Mouse (Mus musculus) heart, embryonic 11.5 days (tissue): ENCODE measurements around the gene Ninj1. TPM values are rescaled to one million over a fixed set of nuclear protein-coding genes. Genes with fewer than 3 reads are reported as not detected.
A peak's percentile ranks its signal among the peaks of the same experiment; 100 is the strongest.

Experiments
- ATAC-seq: fragments of 200-750 bp; cut with Nextera tagmentation; replicated peaks from 2 replicates; pipeline ENCODE4 v1.8.0; 2017; ENCODE audit warnings: moderate library complexity; ENCODE audit not compliant: insufficient number of reproducible peaks, low FRiP score, low TSS enrichment
- H3K27ac ChIP-seq: fragments of 300-500 bp; sonication (generic); 2 replicates; pipeline ENCODE4 v1.5.1; 2014; ENCODE audit warnings: mild to moderate bottlenecking, low read depth, low read length
- H3K27me3 ChIP-seq: fragments of 300-500 bp; sonication (generic); 2 replicates; pipeline ENCODE4 v1.6.1; 2014; ENCODE audit warnings: mild to moderate bottlenecking, low read length, mixed read lengths; ENCODE audit not compliant: control insufficient read depth, insufficient read depth
- H3K36me3 ChIP-seq: fragments of 300-500 bp; sonication (generic); 2 replicates; pipeline ENCODE4 v1.6.1; 2014; ENCODE audit warnings: mild to moderate bottlenecking, low read length, moderate library complexity, mixed read lengths; ENCODE audit not compliant: control insufficient read depth, insufficient read depth
- H3K4me1 ChIP-seq: fragments of 300-500 bp; sonication (generic); 2 replicates; pipeline ENCODE4 v1.6.1; 2014; ENCODE audit warnings: low read length; ENCODE audit not compliant: control insufficient read depth, insufficient read depth
- H3K4me2 ChIP-seq: fragments of 300-500 bp; sonication (generic); 2 replicates; pipeline ENCODE4 v1.6.1; 2014; ENCODE audit warnings: mild to moderate bottlenecking, moderate library complexity
- H3K4me3 ChIP-seq: fragments of 300-500 bp; sonication (generic); 2 replicates; pipeline ENCODE4 v1.5.1; 2014; ENCODE audit warnings: low read depth, low read length
- H3K9ac ChIP-seq: fragments of 300-500 bp; sonication (generic); 2 replicates; pipeline ENCODE4 v1.6.1; 2014; ENCODE audit warnings: mild to moderate bottlenecking, low read depth, low read length, moderate library complexity
- H3K9me3 ChIP-seq: fragments of 300-500 bp; sonication (generic); replicated peaks from 2 replicates; pipeline ENCODE4 v1.6.1; 2016; ENCODE audit warnings: low read length; ENCODE audit not compliant: control insufficient read depth
- WGBS: fragments of 180-500 bp; shearing (Covaris S2); extraction: QIAGEN DNeasy Blood & Tissue Kit; methylation state at CpG from one replicate; pipeline ENCODE4 v1.1.7; 2014; ENCODE audit not compliant: insufficient replicate concordance; 5-methylcytosine and 5-hydroxymethylcytosine counted together
- polyA plus RNA-seq: library from polyadenylated mRNA; unstranded; fragments of >200 nt; fragmentation: Nextera tagmentation; extraction: Ambion mirVana; gene quantifications from 2 replicates; pipeline ENCODE4 v1.2.1, GENCODE M21; 2014

Gene Ninj1
- polyA plus RNA-seq, 1 experiment from 2014 or later: 60.6 TPM

DNA sequence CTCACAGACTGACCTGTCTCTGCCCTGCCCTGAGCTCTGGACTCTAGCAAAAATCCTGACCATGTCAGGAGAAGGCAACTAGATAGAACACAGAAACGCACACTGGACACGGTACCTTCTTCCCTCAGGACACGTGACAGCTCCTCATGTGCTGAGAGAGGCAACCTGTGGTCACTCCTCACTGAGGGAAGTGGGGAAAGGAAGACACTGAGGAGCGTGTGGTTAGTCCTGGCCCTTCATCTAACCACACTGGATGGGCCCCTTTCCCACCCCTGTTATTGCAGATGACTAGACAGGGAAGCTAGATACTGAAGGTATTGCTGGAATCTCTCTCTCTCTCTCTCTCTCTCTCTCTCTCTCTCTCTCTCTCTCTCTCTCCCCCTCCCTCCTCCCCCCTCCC is 24.6 kb upstream of the Ninj1 start:
- Histone ChIP-seq H3K9me3 (no peaks in the 10 kb centered on the region), H3K36me3 (no peaks in the 10 kb centered on the region), H3K4me3 (no peak overlapping the region), H3K27me3 (0 out of 2 replicates have a peak, but pooled peaks cover 5% of the 10 kb centered on the region), H3K4me2 (no peak overlapping the region), H3K4me1 (no peaks in the 10 kb centered on the region), H3K27ac (no peak overlapping the region), H3K9ac (no peak overlapping the region)
- no peak for ATAC-seq
- WGBS: 64% methylated on average over 4 of the region's 4 CpGs

DNA sequence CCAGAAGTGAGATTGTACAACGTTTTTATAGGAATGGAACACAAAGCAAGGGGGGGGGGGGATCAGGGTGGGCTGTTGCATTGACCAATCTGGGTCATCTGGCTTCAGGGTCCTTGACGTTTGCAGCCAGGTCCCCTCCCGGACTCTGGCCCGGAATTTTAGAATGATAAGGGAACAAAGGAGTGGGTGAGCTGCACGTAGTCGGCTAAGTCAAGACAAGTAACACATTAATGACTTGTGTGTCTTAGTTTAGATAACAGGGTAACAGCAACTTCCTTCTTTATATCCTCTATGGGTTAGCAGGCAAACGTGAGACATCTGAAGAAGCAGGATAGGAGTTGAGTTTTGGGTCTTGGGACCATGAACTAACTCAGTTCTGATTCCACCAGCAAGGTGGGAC is 23.6 kb upstream of the Ninj1 start:
- Histone ChIP-seq H3K4me1 (no peaks in the 10 kb centered on the region), H3K27ac (no peak overlapping the region), H3K9me3 (no peaks in the 10 kb centered on the region), H3K4me3 (no peak overlapping the region), H3K27me3 (0 out of 2 replicates have a peak, but pooled peaks cover 5% of the 10 kb centered on the region), H3K4me2 (no peak overlapping the region), H3K9ac (no peak overlapping the region), H3K36me3 (no peaks in the 10 kb centered on the region)
- ATAC-seq: no peak
- WGBS: 41% methylated on average over 7 of the region's 7 CpGs

DNA sequence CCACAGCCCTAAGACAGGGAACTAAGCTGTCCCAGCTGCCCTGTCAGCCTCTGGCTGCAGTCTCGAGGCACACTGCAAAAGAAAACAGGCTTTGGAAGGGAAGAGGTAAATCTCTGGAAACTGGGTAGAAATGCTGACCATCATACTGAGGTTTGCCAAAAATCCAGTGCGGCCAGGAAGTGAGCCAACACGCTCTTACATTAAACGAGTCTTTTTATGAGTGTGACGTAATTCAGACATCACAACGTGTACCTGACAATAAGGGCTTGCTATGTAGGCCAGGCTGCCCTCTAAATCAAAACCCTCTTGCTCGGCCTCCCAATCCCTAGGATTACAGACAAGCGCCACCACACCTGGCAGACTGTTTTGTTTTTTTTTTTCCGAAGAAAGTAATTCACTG is 20.2 kb upstream of the Ninj1 start:
- WGBS: 69% methylated on average over 9 of the region's 9 CpGs
- Histone ChIP-seq H3K4me3 (no peak overlapping the region), H3K27me3 (0 out of 2 replicates have a peak, but pooled peaks cover 5% of the 10 kb centered on the region), H3K4me2 (no peak overlapping the region), H3K9ac (no peak overlapping the region), H3K36me3 (no peaks in the 10 kb centered on the region), H3K4me1 (no peaks in the 10 kb centered on the region), H3K27ac (no peak overlapping the region), H3K9me3 (no peaks in the 10 kb centered on the region)
- ATAC-seq: no peak

DNA sequence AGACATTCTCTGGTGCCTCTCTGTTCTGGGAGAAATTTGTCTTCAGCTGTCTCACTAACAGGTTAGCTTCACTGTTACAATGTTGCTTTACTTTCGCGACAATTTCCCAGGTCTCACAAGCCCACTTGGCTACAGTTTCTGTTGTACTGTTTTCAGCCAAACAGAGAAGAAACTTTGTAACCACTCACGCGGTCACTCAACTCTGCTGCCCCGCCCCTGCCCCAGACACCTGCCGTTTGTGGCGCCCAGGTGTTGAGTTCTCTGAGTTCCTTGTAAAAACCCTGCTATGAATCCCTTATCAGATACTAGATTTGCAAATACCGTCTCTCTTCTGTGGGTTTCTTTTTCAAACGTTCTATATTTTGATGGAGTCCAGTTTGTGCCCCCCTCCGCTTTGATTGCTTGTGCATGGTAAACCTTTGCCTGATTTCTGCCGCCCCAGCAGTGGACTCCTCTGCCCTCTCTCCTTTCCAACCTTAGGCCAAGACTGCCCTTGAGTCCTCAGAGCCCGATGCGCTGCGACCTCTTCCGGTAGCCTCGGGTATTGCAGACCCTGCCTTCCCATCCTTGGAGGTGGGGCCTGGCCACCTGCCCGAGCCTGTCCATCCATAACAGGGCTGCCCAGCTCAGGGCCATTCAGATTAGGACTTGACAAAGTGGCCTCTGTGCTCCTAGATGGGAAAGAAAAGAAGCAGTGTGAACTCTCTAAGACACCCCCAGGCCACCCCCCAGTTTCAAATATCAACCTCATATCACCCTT is 17.7 kb upstream of the Ninj1 start:
- no peaks in the 10 kb centered on the region for H3K36me3 ChIP-seq
- no peak overlapping the region for H3K9ac ChIP-seq
- no peak; the same call in 1 of the 2 replicates for ATAC-seq
- no peak overlapping the region for H3K4me3 ChIP-seq
- H3K27ac ChIP-seq: no peak overlapping the region
- peaks cover 4% of the 10 kb centered on the region for H3K4me1 ChIP-seq
- no peak overlapping the region for H3K4me2 ChIP-seq
- H3K27me3 ChIP-seq: no peaks in the 10 kb centered on the region
- H3K9me3 ChIP-seq: no peaks in the 10 kb centered on the region
- 15% methylated on average over 17 of the region's 17 CpGs for WGBS

DNA sequence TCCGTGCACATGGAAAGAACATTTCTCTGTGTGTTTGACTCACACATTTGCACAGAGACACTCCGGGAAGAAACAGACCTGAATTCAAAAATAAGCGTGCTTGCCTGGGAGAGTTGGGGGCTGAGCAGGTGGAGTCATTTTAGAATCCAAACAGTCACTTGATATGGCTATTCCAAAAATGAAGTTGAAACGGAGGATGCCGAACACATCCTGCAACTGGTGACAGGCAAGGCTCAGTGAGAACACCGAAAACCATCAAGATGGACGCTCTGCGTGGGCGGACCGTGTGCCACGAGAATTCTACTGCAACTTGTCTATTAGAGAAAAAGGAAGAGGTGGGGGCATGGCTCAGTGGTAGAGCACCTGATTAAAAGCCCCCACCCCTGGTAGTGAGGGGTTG is 16.7 kb upstream of the Ninj1 start:
- no peaks in the 10 kb centered on the region for H3K9me3 ChIP-seq
- no peak overlapping the region for H3K27ac ChIP-seq
- H3K4me2 ChIP-seq: no peak overlapping the region
- H3K36me3 ChIP-seq: no peaks in the 10 kb centered on the region
- ATAC-seq: no peak
- H3K27me3 ChIP-seq: no peaks in the 10 kb centered on the region
- no peak overlapping the region for H3K9ac ChIP-seq
- H3K4me1 ChIP-seq: peaks cover 4% of the 10 kb centered on the region
- WGBS: 84% methylated on average over 11 of the region's 11 CpGs
- H3K4me3 ChIP-seq: no peak overlapping the region

DNA sequence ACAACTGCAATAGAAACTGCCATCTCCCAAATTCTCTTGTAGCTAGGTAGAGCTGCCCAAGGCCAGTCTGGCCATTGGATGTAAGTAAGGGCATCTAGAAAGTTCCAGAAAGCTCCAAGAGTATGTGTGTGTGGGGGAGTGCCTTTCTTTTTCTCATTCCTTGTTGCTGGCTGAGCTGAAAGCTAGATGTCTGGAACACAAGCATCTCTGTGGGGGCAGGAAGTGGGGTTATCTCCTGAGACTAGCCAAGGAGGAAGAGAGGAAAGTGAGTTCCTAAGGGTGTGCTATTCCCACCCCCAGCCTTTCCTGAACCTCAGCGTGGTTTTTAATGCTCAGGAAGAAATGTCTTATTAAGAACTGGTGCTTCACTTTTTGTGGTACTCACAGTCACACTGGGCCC is 15.6 kb upstream of the Ninj1 start:
- Histone ChIP-seq H3K4me3 (no peak overlapping the region), H3K36me3 (no peaks in the 10 kb centered on the region), H3K27ac (no peak overlapping the region), H3K9me3 (no peaks in the 10 kb centered on the region), H3K27me3 (no peaks in the 10 kb centered on the region), H3K9ac (no peak overlapping the region), H3K4me2 (no peak overlapping the region), H3K4me1 (peaks cover 4% of the 10 kb centered on the region)
- WGBS: 29% methylated on average over 1 of the region's 1 CpGs
- ATAC-seq: no peak

DNA sequence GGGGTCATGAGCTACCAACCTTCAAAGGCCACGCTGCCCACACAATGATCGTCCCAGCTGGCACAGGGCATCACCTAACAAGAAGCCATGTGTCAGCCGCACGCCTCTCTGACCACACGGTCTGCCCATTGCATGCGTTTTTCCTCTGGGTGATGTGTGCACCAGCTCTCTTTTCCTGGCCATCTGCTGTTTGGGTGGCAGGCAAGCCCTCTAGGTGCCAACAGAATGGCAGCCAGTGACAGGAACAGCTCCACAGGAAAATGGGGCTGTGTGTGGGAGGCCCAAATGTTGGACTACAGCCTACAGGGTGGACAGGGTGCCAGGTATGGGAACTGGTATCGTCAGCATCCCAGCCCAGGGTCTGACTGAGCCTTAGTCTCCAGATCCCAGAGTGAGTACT is 14.9 kb upstream of the Ninj1 start:
- Histone ChIP-seq H3K4me1 (peaks cover 4% of the 10 kb centered on the region), H3K4me2 (no peak overlapping the region)

DNA sequence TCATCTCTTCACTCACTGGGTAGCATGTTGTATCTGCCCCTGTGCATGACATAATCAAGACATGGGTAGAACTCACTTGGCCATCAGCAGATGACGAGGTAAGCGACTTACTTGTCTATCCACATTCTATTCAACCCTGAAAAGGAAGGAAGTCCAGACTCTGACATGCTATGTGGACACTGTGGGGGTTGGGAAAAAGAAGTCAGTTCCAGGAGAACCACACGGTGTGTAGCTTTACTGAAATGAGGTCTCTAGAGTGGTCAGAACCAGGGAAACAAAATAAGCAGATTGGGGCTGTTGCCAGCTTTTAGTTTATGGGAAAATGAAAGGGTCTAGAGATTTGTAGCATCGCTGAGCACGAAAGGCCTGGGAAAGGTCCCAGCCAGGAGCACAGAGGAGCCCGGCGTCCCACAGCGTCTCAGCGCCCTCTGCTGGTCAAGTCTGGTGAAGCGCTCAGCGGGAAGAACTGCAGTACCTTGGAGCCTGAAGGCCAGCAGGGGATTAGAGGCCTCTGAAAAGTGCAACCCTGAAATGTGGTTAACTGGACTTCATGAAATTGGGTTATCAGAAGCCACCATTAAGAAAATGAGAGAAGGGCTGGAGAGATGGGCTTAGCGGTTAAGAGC is 14.2 kb upstream of the Ninj1 start:
- H3K4me3 ChIP-seq: no peak overlapping the region
- H3K4me2 ChIP-seq: peak overlapping the region; percentile 22; the same call in 1 of the 2 replicates
- H3K36me3 ChIP-seq: no peaks in the 10 kb centered on the region
- no peaks in the 10 kb centered on the region for H3K9me3 ChIP-seq
- no peaks in the 10 kb centered on the region for H3K27me3 ChIP-seq
- H3K9ac ChIP-seq: no peak overlapping the region
- 6% methylated on average over 12 of the region's 12 CpGs for WGBS
- H3K27ac ChIP-seq: no peak overlapping the region
- ATAC-seq: no peak
- H3K4me1 ChIP-seq: peaks cover 4% of the 10 kb centered on the region

More for the DNA sequence above, 14.9 kb upstream of the Ninj1 start:
- Histone ChIP-seq H3K9ac (no peak overlapping the region), H3K4me3 (no peak overlapping the region), H3K36me3 (no peaks in the 10 kb centered on the region), H3K9me3 (no peaks in the 10 kb centered on the region), H3K27ac (no peak overlapping the region), H3K27me3 (no peaks in the 10 kb centered on the region)
- WGBS: 91% methylated on average over 7 of the region's 7 CpGs
- no peak for ATAC-seq

DNA sequence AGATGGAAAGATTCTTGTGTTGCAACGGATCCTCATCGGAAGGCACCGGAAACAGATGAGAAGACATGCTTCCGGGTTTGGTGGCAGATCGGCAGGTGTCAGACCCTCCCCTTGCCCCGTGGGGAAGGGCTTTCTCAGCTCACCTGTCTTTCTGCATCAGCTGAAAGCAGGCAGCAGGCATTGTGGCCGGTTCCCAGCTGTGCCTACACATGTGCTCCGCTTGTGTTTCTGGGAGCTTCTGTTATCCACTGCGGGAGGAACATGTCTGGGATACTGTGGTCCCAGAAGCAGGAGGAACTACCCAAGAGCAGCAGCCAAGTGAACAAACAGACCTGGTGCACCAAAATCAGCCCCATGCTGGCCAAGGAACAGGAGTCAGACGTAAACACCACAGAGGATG is 11.8 kb upstream of the Ninj1 start:
- H3K36me3 ChIP-seq: no peaks in the 10 kb centered on the region
- no peak overlapping the region for H3K27ac ChIP-seq
- H3K4me2 ChIP-seq: no peak overlapping the region
- no peak overlapping the region for H3K4me3 ChIP-seq
- peaks cover 16% of the 10 kb centered on the region for H3K4me1 ChIP-seq
- ATAC-seq: no peak
- H3K27me3 ChIP-seq: no peaks in the 10 kb centered on the region
- no peak overlapping the region for H3K9ac ChIP-seq
- H3K9me3 ChIP-seq: no peaks in the 10 kb centered on the region
- WGBS: 69% methylated on average over 10 of the region's 10 CpGs
